Mouse (Mus musculus) heart, embryonic 13.5 days (tissue): Measurements from ENCODE around the gene Kif27. TPM values are rescaled to one million over a fixed set of nuclear protein-coding genes. Genes with fewer than 3 reads are reported as not detected.
"Not testable (repeated sequence)": the region's sequence is repeated elsewhere in the genome, so short reads cannot be mapped to it uniquely, and the experiment has no call there.

ENCODE experiments used
- ATAC-seq: fragments of 200-750 bp; cut with Nextera tagmentation; 2 replicates; pipeline ENCODE4 v1.8.0; 2017; ENCODE audit warnings: moderate TSS enrichment; ENCODE audit not compliant: insufficient number of reproducible peaks, low FRiP score, low TSS enrichment; ENCODE audit errors: extremely low read depth
- H3K27ac ChIP-seq: fragments of 300-500 bp; sonication (generic); replicated peaks from 2 replicates; pipeline ENCODE4 v1.5.1; 2015; ENCODE audit warnings: moderate library complexity, mild to moderate bottlenecking, inconsistent platforms
- H3K27me3 ChIP-seq: fragments of 300-500 bp; sonication (generic); replicated peaks from 2 replicates; pipeline ENCODE4 v1.6.1; 2015; ENCODE audit warnings: mild to moderate bottlenecking, inconsistent platforms
- H3K36me3 ChIP-seq: fragments of 300-500 bp; sonication (generic); 2 replicates; pipeline ENCODE4 v1.6.1; 2015; ENCODE audit warnings: mild to moderate bottlenecking, inconsistent platforms
- H3K4me1 ChIP-seq: fragments of 300-500 bp; sonication (generic); 2 replicates; pipeline ENCODE4 v1.6.1; 2015; ENCODE audit warnings: inconsistent platforms
- H3K4me2 ChIP-seq: fragments of 300-500 bp; sonication (generic); 2 replicates; pipeline ENCODE4 v1.6.1; 2015; ENCODE audit warnings: inconsistent platforms, mild to moderate bottlenecking, moderate library complexity
- H3K4me3 ChIP-seq: fragments of 300-500 bp; sonication (generic); 2 replicates; pipeline ENCODE4 v1.5.1; 2015; ENCODE audit warnings: moderate library complexity, mild to moderate bottlenecking, inconsistent platforms
- H3K9ac ChIP-seq: fragments of 300-500 bp; sonication (generic); 2 replicates; pipeline ENCODE4 v1.6.1; 2015; ENCODE audit warnings: inconsistent platforms, mild to moderate bottlenecking, moderate library complexity
- H3K9me3 ChIP-seq: fragments of 300-500 bp; sonication (generic); 2 replicates; pipeline ENCODE4 v1.6.1; 2016; ENCODE audit warnings: inconsistent platforms
- WGBS: fragments of 180-500 bp; shearing (Covaris S2); methylation state at CpG from one replicate; pipeline ENCODE4 v1.1.7; 2015; ENCODE audit warnings: mixed read lengths; 5-methylcytosine and 5-hydroxymethylcytosine counted together
- polyA plus RNA-seq: library from polyadenylated mRNA; unstranded; fragments of >200 nt; fragmentation: Nextera tagmentation; extraction: Ambion mirVana; gene quantifications from 2 replicates; pipeline ENCODE4 v1.2.1, GENCODE M21; 2015

The Kif27 gene
- polyA plus RNA-seq: 0.11 and 0.17 TPM in 2 replicates

DNA sequence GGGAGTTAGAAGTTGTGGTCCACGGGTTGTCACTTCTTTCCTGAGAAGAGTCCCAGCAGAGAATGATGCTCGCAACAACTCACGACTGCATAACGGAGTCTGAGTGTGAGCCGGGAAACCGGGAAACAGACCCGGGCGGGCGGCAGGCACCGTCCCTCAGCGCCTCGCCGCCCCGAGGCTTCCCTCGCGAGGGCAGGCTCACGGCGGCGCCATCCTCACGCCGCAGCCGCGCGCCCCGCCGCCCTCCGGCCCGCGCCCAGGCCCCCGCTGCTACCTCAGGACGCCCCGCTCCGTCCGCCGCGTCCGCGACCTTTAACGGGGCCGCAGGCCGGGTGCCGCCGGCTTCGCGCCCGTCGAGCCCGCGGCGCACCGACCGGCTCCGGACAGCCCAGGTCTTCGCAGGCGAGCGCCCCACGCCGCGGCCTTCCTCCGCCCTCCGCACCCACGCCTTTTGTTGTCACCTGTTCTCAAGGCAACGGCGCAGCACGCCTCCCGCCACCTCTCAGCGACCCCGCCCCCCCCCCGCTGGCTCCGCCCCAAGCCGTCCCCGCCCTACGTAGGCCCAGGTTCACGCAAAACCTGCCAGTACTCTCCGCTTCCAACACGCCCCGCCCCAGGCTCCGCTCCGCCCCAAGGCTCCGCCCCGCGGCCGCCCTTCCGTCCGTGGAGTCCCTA is at the start of gene Kif27:
Gene Kif27, minus strand, starts transcription at position 494 of the 675 bp plus-strand sequence.
- Histone ChIP-seq H3K27me3 (peaks cover 8% of the 10 kb centered on the region), H3K4me2 (peak within 1 kb of the TSS; percentile 98), H3K4me1 (0 out of 2 replicates have a peak, but pooled peaks cover 3% of the 10 kb centered on the region), H3K9ac (peak within 1 kb of the TSS; percentile 84), H3K27ac (0 out of 2 replicates have a peak within 1 kb of the TSS, but pooled peaks have one; percentile 24), H3K36me3 (no peaks in the 10 kb centered on the region), H3K4me3 (peak within 1 kb of the TSS; percentile 76), H3K9me3 (no peaks in the 10 kb centered on the region)
- WGBS: under 1% methylated on average over 81 of the region's 85 CpGs
- ATAC-seq: peak; percentile 98

DNA sequence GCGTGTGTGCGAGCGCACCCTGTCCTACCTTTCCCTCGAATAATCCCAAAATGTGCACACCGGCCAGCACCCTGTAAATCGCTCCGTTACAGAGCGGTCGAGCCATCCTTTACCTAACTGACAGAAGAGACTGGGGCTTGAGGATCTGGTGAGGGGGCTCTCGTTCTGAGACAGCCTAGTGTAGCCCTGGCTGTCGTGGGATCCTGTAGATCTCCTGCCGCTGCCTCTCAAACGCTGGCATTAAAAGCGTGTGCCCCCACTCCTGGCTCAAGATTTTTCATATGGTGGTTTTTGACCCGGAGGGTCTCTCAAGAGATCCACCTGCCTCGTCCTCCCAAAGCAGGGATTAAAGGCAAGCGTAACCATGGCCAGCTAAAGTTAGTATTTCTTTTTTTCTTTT is 44.3 kb upstream of the Kif27 start, which contains the start of gene Hnrnpk:
Gene Hnrnpk, minus strand, starts transcription at position 101 of the 400 bp plus-strand sequence.
- not testable (repeated sequence) for ATAC-seq, H3K27me3 ChIP-seq, H3K9me3 ChIP-seq
- peaks cover 21% of the 10 kb centered on the region for H3K36me3 ChIP-seq
- peaks cover 22% of the 10 kb centered on the region for H3K4me1 ChIP-seq
- H3K9ac ChIP-seq: peak within 1 kb of the TSS; percentile 100
- H3K27ac ChIP-seq: peak within 1 kb of the TSS; percentile 99
- 6% methylated on average over 17 of the region's 17 CpGs for WGBS
- peak within 1 kb of the TSS; percentile 69 for H3K4me2 ChIP-seq
- H3K4me3 ChIP-seq: peak within 1 kb of the TSS; percentile 96

DNA sequence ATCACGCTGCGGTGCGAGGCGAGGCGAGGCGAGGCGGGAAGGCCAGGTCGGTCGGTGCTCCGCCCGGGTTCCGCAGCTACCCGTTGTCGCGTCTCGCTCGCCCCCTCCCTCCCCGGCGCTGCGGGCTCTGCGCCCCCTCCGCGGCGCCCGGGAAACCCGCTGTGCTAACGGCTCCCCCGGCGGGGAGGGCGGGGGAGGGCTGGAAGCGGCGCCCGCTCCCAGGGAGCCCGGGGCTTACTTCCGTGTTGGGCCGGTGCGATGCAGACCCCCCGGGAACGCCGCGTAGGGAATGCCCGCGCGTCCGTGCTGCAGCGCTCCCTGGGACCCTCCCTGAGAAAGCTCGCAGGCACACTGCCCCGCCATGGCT is 43.8 kb upstream of the Kif27 start:
- Histone ChIP-seq H3K9me3 (no peaks in the 10 kb centered on the region), H3K36me3 (peaks cover 25% of the 10 kb centered on the region), H3K27me3 (no peaks in the 10 kb centered on the region), H3K4me2 (peak overlapping the region; percentile 69), H3K4me3 (peak overlapping the region; percentile 96), H3K9ac (peak overlapping the region; percentile 100), H3K27ac (peak overlapping the region; percentile 99), H3K4me1 (peaks cover 22% of the 10 kb centered on the region)
- under 1% methylated on average over 42 of the region's 48 CpGs for WGBS
- ATAC-seq: peak; percentile 57

- Histone ChIP-seq H3K27ac (peak within 1 kb of the TSS; percentile 99), H3K9me3 (no peaks in the 10 kb centered on the region), H3K4me3 (peak within 1 kb of the TSS; percentile 96), H3K36me3 (peaks cover 26% of the 10 kb centered on the region), H3K4me1 (peaks cover 24% of the 10 kb centered on the region), H3K4me2 (peak within 1 kb of the TSS; percentile 81), H3K9ac (peak within 1 kb of the TSS; percentile 100), H3K27me3 (no peaks in the 10 kb centered on the region)
- peak; percentile 91 for ATAC-seq
- under 1% methylated on average over 77 of the region's 91 CpGs for WGBS
These were observed 43.3 kb upstream of the Kif27 start, which contains the start of gene Rmi1 for GRCm38 (mm10) chr13:58402003-58402743. TSS of gene Rmi1 (plus strand) at chr13:58402248.

DNA sequence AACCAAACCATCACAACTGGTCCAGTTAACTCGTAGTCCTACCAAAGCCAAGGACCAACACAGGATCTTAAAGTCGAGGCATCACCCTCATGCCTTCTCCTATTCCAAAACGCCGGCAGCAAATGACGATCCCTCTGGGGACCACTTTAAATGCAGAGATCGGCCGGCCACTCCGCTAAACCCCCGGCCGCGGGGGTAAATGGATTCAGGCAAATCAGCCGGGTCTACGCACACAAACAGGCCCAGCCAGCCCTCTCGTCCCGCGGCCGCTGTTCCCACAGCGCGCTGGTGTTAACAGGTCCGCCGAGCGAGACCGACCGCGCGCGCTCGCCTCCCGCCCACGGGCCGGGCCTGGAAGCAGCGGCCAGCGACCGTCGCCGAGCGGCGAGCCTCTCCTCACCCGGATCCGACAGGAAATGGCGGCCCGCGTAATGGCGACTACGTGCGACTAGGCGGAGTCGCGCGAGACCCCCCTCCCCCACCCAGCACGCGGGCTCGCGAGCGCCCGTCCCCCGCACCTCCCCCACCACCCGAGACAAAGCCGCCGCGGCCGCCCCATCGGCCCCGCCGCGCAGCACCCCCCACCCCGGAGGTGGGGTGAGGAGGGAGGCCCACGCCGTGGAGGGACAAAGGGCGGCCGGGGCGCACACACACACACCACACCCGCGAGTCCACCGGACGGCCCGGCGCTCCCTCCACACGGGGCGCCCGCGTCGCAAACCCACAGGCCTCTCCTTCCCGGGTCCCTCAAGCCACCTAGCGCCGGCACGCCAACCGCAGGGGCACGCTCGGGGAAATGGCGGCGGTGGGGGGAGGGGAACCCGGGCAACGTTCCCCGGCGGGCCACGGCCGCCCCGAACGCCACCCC is 42.4 kb upstream of the Kif27 start:
- Histone ChIP-seq H3K36me3 (peaks cover 32% of the 10 kb centered on the region), H3K4me3 (peak overlapping the region; percentile 96), H3K4me2 (peak overlapping the region; percentile 81), H3K27ac (peak overlapping the region; percentile 99), H3K27me3 (no peaks in the 10 kb centered on the region), H3K9me3 (no peaks in the 10 kb centered on the region), H3K9ac (peak overlapping the region; percentile 100), H3K4me1 (peaks cover 23% of the 10 kb centered on the region)
- peak; percentile 24 for ATAC-seq
- under 1% methylated on average over 69 of the region's 100 CpGs for WGBS

GRCm38 (mm10) chr13:58400576-58400975 is 41.7 kb upstream of the Kif27 start:
- Histone ChIP-seq H3K4me3 (peak overlapping the region; percentile 96), H3K4me2 (peak overlapping the region; percentile 81), H3K27me3 (no peaks in the 10 kb centered on the region), H3K27ac (peak overlapping the region; percentile 99), H3K4me1 (peaks cover 21% of the 10 kb centered on the region), H3K9me3 (no peaks in the 10 kb centered on the region), H3K9ac (peak overlapping the region; percentile 100), H3K36me3 (peaks cover 38% of the 10 kb centered on the region)
- WGBS: under 1% methylated on average over 11 of the region's 11 CpGs
- ATAC-seq: no peak

DNA sequence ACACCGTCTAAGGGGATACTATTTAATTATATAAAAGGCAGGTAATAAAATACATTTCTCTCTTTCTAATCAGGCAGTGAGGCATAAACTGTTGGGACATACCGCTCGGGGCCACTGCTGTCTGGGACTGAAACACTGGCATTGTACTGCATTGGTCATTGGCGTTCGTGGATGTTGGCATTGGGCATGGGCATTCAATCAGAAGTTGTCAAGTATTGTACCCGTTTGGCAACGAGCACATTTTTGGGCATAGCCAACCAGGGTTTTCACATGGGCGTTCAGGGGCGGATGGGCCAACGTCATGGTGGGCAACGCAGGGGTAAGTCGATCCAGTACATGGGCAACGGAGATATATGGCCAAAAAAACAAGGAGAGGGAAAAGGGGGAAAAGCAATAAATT is 38.7 kb upstream of the Kif27 start:
- Histone ChIP-seq H3K4me2 (no peak overlapping the region), H3K9ac (no peak overlapping the region), H3K9me3 (no peaks in the 10 kb centered on the region), H3K4me3 (no peak overlapping the region), H3K4me1 (peaks cover 11% of the 10 kb centered on the region), H3K27me3 (no peaks in the 10 kb centered on the region), H3K36me3 (peaks cover 66% of the 10 kb centered on the region), H3K27ac (no peak overlapping the region)
- WGBS: 91% methylated on average over 13 of the region's 13 CpGs
- no peak for ATAC-seq

DNA sequence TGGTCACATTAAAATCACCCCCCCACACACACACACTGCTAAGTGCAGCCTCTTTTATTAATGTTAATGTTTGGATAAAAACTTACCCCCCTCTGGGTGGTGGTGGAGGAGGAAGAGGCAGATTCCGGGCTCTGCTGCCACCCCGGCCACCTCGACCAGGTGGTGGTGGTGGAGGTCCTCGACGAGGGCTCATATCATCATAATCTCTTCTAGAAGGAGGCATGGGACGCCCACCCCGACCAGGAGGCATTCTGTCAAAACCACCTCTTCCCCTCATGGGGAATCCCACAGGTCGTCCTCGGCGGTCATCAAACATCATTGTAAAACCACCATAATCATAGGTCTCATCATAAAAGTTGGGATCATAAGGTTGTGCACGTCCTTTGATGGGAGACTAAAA is 35.5 kb upstream of the Kif27 start:
- not testable (repeated sequence) for H3K27ac ChIP-seq, H3K4me3 ChIP-seq, H3K9me3 ChIP-seq, H3K9ac ChIP-seq, H3K4me1 ChIP-seq, H3K4me2 ChIP-seq, ATAC-seq, H3K27me3 ChIP-seq
- 81% methylated on average over 11 of the region's 11 CpGs for WGBS
- peaks cover 90% of the 10 kb centered on the region for H3K36me3 ChIP-seq

DNA sequence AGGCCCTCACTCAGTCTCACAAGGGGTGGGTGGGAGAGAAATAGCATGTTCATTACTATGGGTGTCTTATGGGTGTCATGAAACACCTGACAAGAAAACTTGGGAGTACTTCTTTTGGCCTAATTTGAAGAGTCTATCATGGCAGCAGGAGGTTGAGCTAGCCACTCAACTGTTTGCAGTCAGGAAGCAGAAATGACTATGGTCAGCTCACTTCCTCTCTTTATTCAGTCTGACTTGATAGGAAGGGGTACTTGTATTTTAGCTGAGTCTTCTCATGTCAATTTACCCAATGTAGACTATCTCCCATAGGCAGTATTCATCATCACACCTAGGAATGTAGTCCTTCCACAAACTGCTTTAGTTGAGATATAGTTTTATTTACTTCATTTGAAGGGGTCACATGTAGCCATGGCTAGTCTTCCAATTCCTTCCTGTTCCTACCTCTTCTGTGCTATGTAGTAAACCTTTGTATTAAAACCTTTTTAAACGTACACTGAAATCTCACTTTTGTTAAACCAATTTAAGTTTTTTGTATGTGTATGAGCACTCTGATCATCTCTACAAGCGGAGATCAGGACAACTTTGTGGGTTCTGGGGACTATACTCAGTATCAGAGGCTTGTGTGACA is 30.5 kb upstream of the Kif27 start:
- no peak overlapping the region for H3K4me3 ChIP-seq
- H3K9me3 ChIP-seq: no peaks in the 10 kb centered on the region
- H3K4me2 ChIP-seq: no peak overlapping the region
- H3K27ac ChIP-seq: no peak overlapping the region
- no peaks in the 10 kb centered on the region for H3K27me3 ChIP-seq
- peaks cover 7% of the 10 kb centered on the region for H3K4me1 ChIP-seq
- peaks cover 45% of the 10 kb centered on the region for H3K36me3 ChIP-seq
- no peak for ATAC-seq
- no peak overlapping the region for H3K9ac ChIP-seq
- 82% methylated on average over 2 of the region's 2 CpGs for WGBS

DNA sequence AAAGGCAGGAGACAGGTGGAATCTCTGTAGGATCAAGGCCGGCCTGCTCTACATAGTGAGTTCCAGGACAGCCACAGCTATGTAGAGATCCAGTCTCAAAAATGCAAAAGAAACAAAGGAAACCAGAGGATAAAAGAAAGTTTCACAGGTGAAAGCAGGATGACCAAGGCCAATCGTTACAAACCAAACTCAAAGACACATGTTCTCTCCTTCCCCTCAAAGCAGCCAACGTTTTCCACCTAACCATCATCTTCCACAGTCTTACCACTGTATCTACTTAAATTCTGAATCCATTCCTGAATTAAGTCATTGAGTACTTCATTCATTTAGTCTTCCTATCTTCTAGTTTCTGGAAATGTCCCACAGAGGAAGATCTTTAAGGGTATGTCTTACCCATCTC is 29.5 kb upstream of the Kif27 start:
- 49% methylated on average over 3 of the region's 3 CpGs for WGBS
- no peak overlapping the region for H3K4me3 ChIP-seq
- H3K9me3 ChIP-seq: no peaks in the 10 kb centered on the region
- peaks cover 34% of the 10 kb centered on the region for H3K36me3 ChIP-seq
- no peak for ATAC-seq
- no peaks in the 10 kb centered on the region for H3K27me3 ChIP-seq
- no peak overlapping the region for H3K27ac ChIP-seq
- peaks cover 14% of the 10 kb centered on the region for H3K4me1 ChIP-seq
- H3K9ac ChIP-seq: no peak overlapping the region
- no peak overlapping the region; the same call in 1 of the 2 replicates for H3K4me2 ChIP-seq
